Mouse (Mus musculus): ENCODE results near the gene Trappc12. TPM values are rescaled to one million over a fixed set of nuclear protein-coding genes. Genes with fewer than 3 reads are reported as not detected.

The Trappc12 gene
- polyA plus RNA-seq, 1 experiment from 2014 or later, result 42.1 TPM

DNA sequence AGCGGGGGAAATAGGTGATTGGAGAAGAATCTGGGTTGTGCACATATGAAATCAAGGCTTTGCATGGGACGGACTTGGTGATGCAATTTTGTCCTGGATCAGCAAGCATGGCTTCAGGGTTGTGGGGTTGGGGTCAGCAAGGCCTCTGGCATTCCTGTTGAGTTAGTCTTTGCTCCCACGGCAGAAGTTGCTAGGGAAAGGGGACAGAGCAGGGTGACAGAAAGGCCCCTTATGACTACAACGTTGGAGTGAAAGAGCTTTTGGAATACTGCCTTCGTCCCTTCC, 74.4 kb downstream of the Trappc12 start:
- Histone ChIP-seq H3K4me2 (replicated peaks) (peak overlapping the region; percentile 56), H3K27me3 (no peaks in the 10 kb centered on the region), H3K36me3 (0 out of 2 replicates have a peak, but pooled peaks cover 5% of the 10 kb centered on the region), H3K27ac (peak overlapping the region; percentile 94), H3K4me1 (peaks cover 13% of the 10 kb centered on the region), H3K4me3 (peak overlapping the region; percentile 44), H3K9ac (peak overlapping the region; percentile 63), H3K9me3 (replicated peaks) (no peaks in the 10 kb centered on the region)
- 67% methylated on average over 5 of the region's 5 CpGs for WGBS
- no peak for ATAC-seq (ENCODE audit: low FRiP score)

DNA sequence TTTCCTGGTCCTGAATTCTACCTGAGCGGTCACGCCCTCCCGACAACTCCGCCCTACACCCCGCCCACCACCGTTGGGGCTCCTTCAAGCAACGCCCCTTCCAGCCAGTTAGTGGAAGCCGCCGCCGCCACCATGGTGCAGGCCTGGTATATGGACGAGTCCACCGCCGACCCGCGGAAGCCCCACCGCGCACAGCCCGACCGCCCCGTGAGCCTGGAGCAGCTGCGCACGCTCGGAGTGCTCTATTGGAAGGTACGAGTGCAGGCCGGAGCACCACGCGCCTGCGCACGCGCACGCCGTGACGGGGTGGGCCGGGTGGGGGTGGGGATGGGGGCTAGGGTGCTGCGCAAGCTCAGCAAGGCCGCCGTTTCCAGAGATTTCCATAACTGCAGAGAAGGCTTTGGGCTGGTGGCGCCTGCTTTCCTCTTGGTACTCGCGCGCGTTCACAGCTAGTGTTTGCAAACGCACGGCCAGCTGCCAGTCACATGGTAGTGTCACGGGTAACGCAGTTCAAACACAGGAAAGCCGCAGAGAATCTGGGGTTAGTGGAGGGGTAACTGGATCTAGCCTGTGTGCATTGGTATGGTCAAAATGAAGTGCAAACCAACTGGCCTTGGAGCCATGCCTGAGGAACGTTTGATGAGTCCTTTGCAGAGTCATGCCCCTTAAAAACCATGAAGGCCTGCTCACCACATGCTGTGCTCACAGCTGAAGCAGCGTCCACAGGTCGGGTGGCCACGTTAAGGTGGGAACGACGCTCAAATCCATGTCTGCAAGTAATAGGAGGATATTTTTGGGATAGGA, 74.9 kb downstream of the Trappc12 start, which contains the start of gene Adi1:
Gene Adi1 (plus strand): TSS at position 111 of the 804 bp plus-strand sequence.
- H3K27ac ChIP-seq, result peak within 1 kb of the TSS; percentile 94
- H3K9me3 ChIP-seq (replicated peaks), result no peaks in the 10 kb centered on the region
- peak within 1 kb of the TSS; percentile 44 for H3K4me3 ChIP-seq
- H3K4me1 ChIP-seq, result peaks cover 13% of the 10 kb centered on the region
- 0 out of 2 replicates have a peak, but pooled peaks cover 5% of the 10 kb centered on the region for H3K36me3 ChIP-seq
- no peaks in the 10 kb centered on the region for H3K27me3 ChIP-seq
- peak; percentile 97 for ATAC-seq (ENCODE audit: low FRiP score)
- 3% methylated on average over 53 of the region's 53 CpGs for WGBS
- peak within 1 kb of the TSS; percentile 56 for H3K4me2 ChIP-seq (replicated peaks)
- H3K9ac ChIP-seq, result peak within 1 kb of the TSS; percentile 63

DNA sequence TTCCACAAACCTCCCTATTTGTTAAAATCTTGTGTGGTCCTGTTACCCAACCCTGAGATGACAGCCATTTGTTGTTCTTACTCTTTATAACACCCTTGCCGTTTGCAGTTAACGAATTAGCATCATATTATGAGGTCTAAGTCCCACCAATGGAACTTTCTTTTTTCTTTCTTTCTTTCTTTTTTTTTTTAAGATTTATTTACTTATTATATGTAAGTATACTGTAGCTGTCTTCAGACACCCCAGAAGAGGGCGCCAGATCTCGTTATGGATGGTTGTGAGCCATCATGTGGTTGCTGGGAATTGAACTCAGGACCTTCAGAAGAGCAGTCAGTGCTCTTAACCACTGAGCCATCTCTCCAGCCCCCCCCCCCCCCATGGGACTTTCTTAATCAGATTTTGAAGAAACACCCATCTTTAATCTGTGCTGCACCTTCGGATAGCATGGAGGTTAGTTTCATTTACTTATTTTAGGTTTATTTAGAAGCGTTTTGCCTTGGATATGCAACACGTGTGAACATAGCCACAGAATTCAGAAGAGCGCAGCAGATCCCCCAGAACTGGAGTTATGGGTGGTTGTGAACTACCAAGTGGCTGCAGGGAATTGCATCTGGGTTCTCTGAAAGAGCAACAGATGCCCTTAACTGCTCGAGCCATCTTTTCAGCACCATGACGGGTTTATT, 76.1 kb downstream of the Trappc12 start:
- 90% methylated on average over 10 of the region's 10 CpGs for WGBS
- H3K4me2 ChIP-seq (replicated peaks), result peak overlapping the region; percentile 56; the same call in 1 of the 2 replicates
- ATAC-seq (ENCODE audit: low FRiP score), result no peak
- H3K4me1 ChIP-seq, result peaks cover 13% of the 10 kb centered on the region
- H3K9ac ChIP-seq, result no peak overlapping the region
- no peak overlapping the region for H3K27ac ChIP-seq
- H3K36me3 ChIP-seq, result 0 out of 2 replicates have a peak, but pooled peaks cover under 1% of the 10 kb centered on the region
- no peaks in the 10 kb centered on the region for H3K27me3 ChIP-seq
- peak overlapping the region; percentile 44; the same call in 1 of the 2 replicates for H3K4me3 ChIP-seq
- no peaks in the 10 kb centered on the region for H3K9me3 ChIP-seq (replicated peaks)

DNA sequence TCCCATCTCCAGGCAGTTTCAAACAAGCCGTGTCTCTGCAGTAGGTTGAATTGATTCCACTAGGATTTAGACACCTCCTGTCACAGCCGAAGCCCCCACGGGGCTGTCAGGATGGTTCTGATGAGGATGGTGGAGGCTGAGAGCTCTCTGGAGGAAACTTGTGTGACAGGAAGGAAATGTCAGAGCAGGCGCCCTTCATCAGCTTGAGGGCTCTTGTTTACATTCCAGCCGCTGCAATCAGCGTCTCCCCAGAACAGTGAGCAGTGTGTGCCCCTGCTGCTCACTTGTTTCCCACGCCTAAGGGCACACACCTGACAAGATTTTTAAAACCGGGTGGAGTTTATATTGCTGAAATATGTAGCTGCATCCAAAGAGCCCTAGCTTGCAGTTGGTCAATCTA, 83.0 kb downstream of the Trappc12 start:
- no peak for ATAC-seq (ENCODE audit: low FRiP score)
- no peak overlapping the region for H3K27ac ChIP-seq
- H3K9me3 ChIP-seq (replicated peaks), result no peaks in the 10 kb centered on the region
- H3K4me2 ChIP-seq (replicated peaks), result no peak overlapping the region
- H3K27me3 ChIP-seq, result no peaks in the 10 kb centered on the region
- 0 out of 2 replicates have a peak, but pooled peaks cover 4% of the 10 kb centered on the region for H3K36me3 ChIP-seq
- H3K9ac ChIP-seq, result no peak overlapping the region
- no peak overlapping the region for H3K4me3 ChIP-seq
- no peaks in the 10 kb centered on the region for H3K4me1 ChIP-seq
- 54% methylated on average over 8 of the region's 8 CpGs for WGBS

DNA sequence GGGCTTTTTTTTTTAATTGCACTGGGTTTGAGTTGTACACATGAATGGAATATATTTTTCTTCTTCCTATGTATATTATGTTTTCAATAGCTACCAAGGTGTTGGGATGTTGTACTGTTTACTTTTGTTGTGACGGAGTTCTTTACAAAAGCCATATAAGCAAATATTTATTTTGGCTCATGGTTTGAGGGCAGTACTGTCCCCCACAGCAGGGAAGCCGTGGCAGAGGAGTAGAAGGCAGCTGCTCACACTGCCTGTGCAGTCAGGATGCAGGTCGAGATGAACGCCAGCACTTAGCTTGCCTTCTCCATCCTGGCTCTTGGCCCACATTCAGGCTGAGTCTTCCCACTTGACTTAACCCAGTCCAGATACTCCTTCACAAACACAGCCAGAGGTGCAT, 83.5 kb downstream of the Trappc12 start:
- Histone ChIP-seq H3K36me3 (0 out of 2 replicates have a peak, but pooled peaks cover 6% of the 10 kb centered on the region), H3K4me1 (no peaks in the 10 kb centered on the region), H3K4me2 (replicated peaks) (no peak overlapping the region), H3K9ac (no peak overlapping the region), H3K27ac (no peak overlapping the region), H3K9me3 (replicated peaks) (no peaks in the 10 kb centered on the region), H3K4me3 (no peak overlapping the region), H3K27me3 (no peaks in the 10 kb centered on the region)
- ATAC-seq (ENCODE audit: low FRiP score), result no peak
- 76% methylated on average over 4 of the region's 4 CpGs for WGBS

DNA sequence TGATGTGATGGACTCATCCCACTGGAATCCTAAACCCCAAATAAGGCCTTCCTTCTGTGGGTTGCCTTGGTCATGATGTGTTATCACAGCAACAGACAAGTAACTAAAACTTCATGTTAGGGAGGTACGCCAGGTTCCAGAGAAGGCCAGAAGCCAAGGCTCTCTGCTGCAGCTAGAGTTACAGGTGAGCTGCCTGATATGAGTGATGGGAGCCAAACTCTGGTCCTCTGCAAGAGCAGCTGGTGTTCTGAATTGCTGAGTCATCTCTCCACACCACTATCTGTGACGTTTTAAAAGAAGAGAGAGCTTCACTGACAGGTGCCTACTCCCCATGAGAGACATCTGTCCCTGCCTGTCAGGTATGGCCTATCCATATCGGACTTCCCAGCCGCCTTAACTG, 87.6 kb downstream of the Trappc12 start:
- WGBS, result 83% methylated on average over 4 of the region's 4 CpGs
- no peak overlapping the region for H3K4me3 ChIP-seq
- H3K4me1 ChIP-seq, result no peaks in the 10 kb centered on the region
- H3K4me2 ChIP-seq (replicated peaks), result no peak overlapping the region
- H3K27ac ChIP-seq, result no peak overlapping the region
- ATAC-seq (ENCODE audit: low FRiP score), result no peak
- H3K36me3 ChIP-seq, result peaks cover 38% of the 10 kb centered on the region
- H3K27me3 ChIP-seq, result no peaks in the 10 kb centered on the region
- no peaks in the 10 kb centered on the region for H3K9me3 ChIP-seq (replicated peaks)
- H3K9ac ChIP-seq, result no peak overlapping the region

DNA sequence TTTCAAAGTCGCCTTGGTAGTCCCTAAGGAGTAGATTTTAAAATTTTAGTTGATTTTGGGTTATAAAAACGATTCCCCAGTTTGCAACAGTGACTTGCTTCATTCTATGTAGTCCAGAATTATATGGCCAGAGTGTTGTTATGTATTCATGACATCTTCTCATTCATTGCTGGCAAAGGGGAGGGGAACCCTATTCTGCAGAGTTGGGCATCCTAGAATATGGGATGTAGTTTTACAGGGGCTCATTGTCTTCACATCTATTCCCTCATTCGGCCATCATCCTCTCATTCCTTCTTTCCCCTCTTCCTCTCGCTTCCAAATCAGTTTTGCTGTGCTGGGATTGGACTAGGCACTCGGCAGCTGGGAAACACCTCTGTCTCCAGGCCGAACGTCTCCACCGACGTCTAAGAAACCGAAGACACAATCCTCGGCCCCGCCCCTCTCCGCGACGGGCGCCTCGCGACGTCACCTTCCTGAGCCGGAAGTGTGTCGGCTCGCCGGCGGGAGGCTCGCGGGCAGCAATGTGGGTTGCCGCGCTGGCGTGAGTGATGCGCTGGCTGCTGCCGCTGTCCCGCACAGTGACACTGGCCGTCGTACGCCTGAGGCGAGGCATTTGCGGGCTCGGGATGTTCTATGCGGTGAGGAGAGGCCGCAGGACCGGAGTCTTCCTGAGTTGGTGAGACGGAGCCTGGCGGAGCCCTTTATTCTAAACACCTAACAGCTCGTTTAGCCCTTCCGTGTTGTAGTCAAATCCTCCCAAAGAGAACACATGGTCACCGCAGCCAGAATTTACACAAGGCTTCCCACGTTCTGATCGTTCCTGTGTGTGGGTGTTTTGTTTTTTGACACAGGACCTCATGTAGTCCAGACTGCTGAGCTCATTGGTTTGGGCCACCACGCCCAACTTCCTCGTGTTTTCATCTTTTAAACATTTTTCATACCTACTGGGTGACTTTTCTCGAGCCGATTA, 100.8 kb downstream of the Trappc12 start, which contains the start of gene Rnaseh1:
Gene Rnaseh1 (plus strand): TSS at position 462 of the 970 bp plus-strand sequence.
- Histone ChIP-seq H3K27ac (peak within 1 kb of the TSS; percentile 81), H3K27me3 (no peaks in the 10 kb centered on the region; the same call in 1 of the 2 replicates), H3K4me2 (replicated peaks) (peak within 1 kb of the TSS; percentile 67), H3K4me3 (peak within 1 kb of the TSS; percentile 79), H3K9me3 (replicated peaks) (no peaks in the 10 kb centered on the region), H3K9ac (peak within 1 kb of the TSS; percentile 74), H3K36me3 (peaks cover 6% of the 10 kb centered on the region), H3K4me1 (peaks cover 11% of the 10 kb centered on the region)
- peak; percentile 93 for ATAC-seq (ENCODE audit: low FRiP score)
- 2% methylated on average over 52 of the region's 52 CpGs for WGBS

Small RNA genes within 50 kb of the gene (microRNA-seq; reads per million reads assigned to microRNA genes)
- not detected for gene Mir6937

Other genes starting within 250 kb of the Trappc12 start
- gene Dcdc2c, start 198.1 kb downstream of the Trappc12 start, polyA plus RNA-seq (2016; fragmentation: Nextera tagmentation; extraction: Ambion mirVana), result 0.14 TPM in 1 of 2 replicates, not detected in the other
- gene Allc, start 167.9 kb downstream of the Trappc12 start, polyA plus RNA-seq (2016; fragmentation: Nextera tagmentation; extraction: Ambion mirVana), result not detected in 2 replicates
- 0.35 and 0.60 TPM in 2 replicates for gene Colec11, start 127.1 kb downstream of the Trappc12 start, polyA plus RNA-seq (2016; fragmentation: Nextera tagmentation; extraction: Ambion mirVana)
- 614 and 629 TPM in 2 replicates for gene Rps7, start 114.5 kb downstream of the Trappc12 start, polyA plus RNA-seq (2016; fragmentation: Nextera tagmentation; extraction: Ambion mirVana)
- gene Rnaseh1, start 100.9 kb downstream of the Trappc12 start, polyA plus RNA-seq (2016; fragmentation: Nextera tagmentation; extraction: Ambion mirVana), result 26.7 and 31.5 TPM in 2 replicates
- gene Adi1, start 75.2 kb downstream of the Trappc12 start, polyA plus RNA-seq (2016; fragmentation: Nextera tagmentation; extraction: Ambion mirVana), result 40.3 and 46.3 TPM in 2 replicates
- 48.9 and 49.6 TPM in 2 replicates for gene Eipr1, start 1.3 kb upstream of the Trappc12 start, polyA plus RNA-seq (2016; fragmentation: Nextera tagmentation; extraction: Ambion mirVana)